In the genomic region with DNA sequence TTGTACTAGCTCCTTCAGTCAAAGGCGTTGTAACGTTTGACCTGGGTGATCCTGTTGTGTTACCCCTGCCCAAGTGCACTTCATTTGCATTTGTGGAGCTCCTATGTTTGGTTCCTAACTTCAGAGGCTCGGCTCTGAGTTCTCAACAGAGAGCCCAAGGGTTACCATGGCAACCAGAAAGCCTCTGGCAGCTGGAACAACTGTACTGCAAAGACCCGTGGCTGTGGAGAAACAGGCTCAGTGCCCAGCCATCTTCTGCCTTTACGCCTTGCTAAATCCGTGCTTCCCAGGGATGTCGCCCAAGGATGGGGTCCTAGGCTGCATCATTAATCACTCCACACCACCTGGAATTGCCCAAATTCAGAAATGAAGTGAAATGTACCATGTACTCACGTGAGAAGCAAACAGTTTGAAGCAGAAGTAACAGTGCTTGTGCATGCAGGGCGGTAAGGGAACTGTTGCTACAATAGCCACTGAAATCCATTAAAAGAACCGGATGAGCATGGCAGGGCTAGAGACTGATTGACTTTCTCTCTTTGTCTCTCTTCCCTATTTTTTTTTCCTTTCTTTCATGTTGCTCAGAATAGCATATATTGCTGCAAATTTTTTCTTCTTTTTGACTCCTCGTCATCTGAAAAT, we compare ENCODE assay signal across 8 mouse cellular contexts. TPM values are rescaled to one million over a fixed set of nuclear protein-coding genes. Genes with fewer than 3 reads are reported as not detected.
DNase-seq lines count a peak whose midpoint lies in the region; ATAC-seq lines count a peak whose summit lies in the region.

No protein-coding gene starts in this region.

- peak; percentile 98 for ATAC-seq in hindbrain, embryonic 15.5 days (ENCODE audit: low FRiP score, low read depth)
- ATAC-seq in limb, embryonic 11.5 days (ENCODE audit: insufficient number of reproducible peaks, low FRiP score, low TSS enrichment, low read depth), result peak; percentile 93

- H3K36me3 ChIP-seq in hindbrain, embryonic 15.5 days, result no peaks in the 10 kb centered on the region
- no peaks in the 10 kb centered on the region for H3K36me3 ChIP-seq in limb, embryonic 11.5 days (ENCODE audit: control insufficient read depth, insufficient read depth, low read length)

- 3% methylated on average over 11 of the region's 11 CpGs for WGBS in hindbrain, embryonic 15.5 days
- WGBS in limb, embryonic 11.5 days, result 17% methylated on average over 11 of the region's 11 CpGs

- peak overlapping the region; percentile 51 for H3K4me3 ChIP-seq in hindbrain, embryonic 15.5 days
- peak overlapping the region; percentile 15; the same call in 1 of the 2 replicates for H3K4me3 ChIP-seq in limb, embryonic 11.5 days (ENCODE audit: low read depth, low read length)

- peak; percentile 22 for DNase-seq in kidney, postnatal 10 days
- DNase-seq in kidney, adult 18-20 months, result no peak
- DNase-seq in embryo, embryonic 11.5 days (ENCODE audit: low read depth, low spot score), result peak; percentile 63
- peak; percentile 75 for DNase-seq in limb, embryonic 11.5 days (ENCODE audit: low spot score)
- DNase-seq in right cerebral cortex, postnatal 25 days, result peak; percentile 61
- DNase-seq in B cell, adult 2 months, result no peak
- no peak for DNase-seq in heart, adult 18-20 months

- peak overlapping the region; percentile 83 for H3K27ac ChIP-seq in hindbrain, embryonic 15.5 days (replicated peaks)
- no peak overlapping the region for H3K27ac ChIP-seq in limb, embryonic 11.5 days (replicated peaks; ENCODE audit: low read depth, low read length)

- 0 out of 2 replicates have a peak, but pooled peaks cover 5% of the 10 kb centered on the region for H3K4me1 ChIP-seq in hindbrain, embryonic 15.5 days (replicated peaks)
- H3K4me1 ChIP-seq in limb, embryonic 11.5 days (ENCODE audit: control insufficient read depth, insufficient read depth, low read length), result no peaks in the 10 kb centered on the region

- H3K9ac ChIP-seq in hindbrain, embryonic 15.5 days, result peak overlapping the region; percentile 43
- no peak overlapping the region for H3K9ac ChIP-seq in limb, embryonic 11.5 days (ENCODE audit: low read length)

- no peaks in the 10 kb centered on the region for H3K27me3 ChIP-seq in hindbrain, embryonic 15.5 days
- H3K27me3 ChIP-seq in limb, embryonic 11.5 days (ENCODE audit: control insufficient read depth, insufficient read depth, low read length), result no peaks in the 10 kb centered on the region

- peak overlapping the region; percentile 71 for H3K4me2 ChIP-seq in hindbrain, embryonic 15.5 days
- H3K4me2 ChIP-seq in limb, embryonic 11.5 days (ENCODE audit: low read depth, severe bottlenecking), result peak overlapping the region; percentile 29

- no peaks in the 10 kb centered on the region for H3K9me3 ChIP-seq in hindbrain, embryonic 15.5 days
- no peaks in the 10 kb centered on the region for H3K9me3 ChIP-seq in limb, embryonic 11.5 days (ENCODE audit: control insufficient read depth, low read length)

RNA-seq across cellular contexts. Expression of a gene that starts 0.8 kb away (rescaled TPM):
- 14.5 and 15.6 TPM in 2 replicates for polyA plus RNA-seq in hindbrain, embryonic 15.5 days (2015; fragmentation: Nextera tagmentation; extraction: Ambion mirVana)
- polyA plus RNA-seq in limb, embryonic 11.5 days (2014; fragmentation: Nextera tagmentation; extraction: Ambion mirVana), result 0.03 TPM in 1 of 2 replicates, not detected in the other
- total RNA-seq in heart, adult 18-20 months (2021), result not detected

Comparison
In these comparisons a context has a peak if more than half of its experiments do, and no peak if none do; other contexts are left out.
1. DNase-seq: peak in kidney, postnatal 10 days (single experiment), embryo, embryonic 11.5 days (single experiment), limb, embryonic 11.5 days (single experiment) and right cerebral cortex, postnatal 25 days (single experiment); none in kidney, adult 18-20 months (single experiment), B cell, adult 2 months (0 of 2) and heart, adult 18-20 months (0 of 2).
2. RNA of a gene that starts 0.8 kb away (polyA plus RNA-seq): 14.5 to 15.6 TPM in hindbrain, embryonic 15.5 days; 0.03 TPM in limb, embryonic 11.5 days; every median in the first group is over 10 times any median in the second.